Mouse (Mus musculus) thymus, adult 2 months (tissue): Measurements from ENCODE around the gene Gsn.

Experiments used
- CTCF ChIP-seq: fragments of 200-500 bp; IDR thresholded peaks from 2 replicates; pipeline ENCODE4 v1.5.1; 2012; ENCODE audit warnings: mild to moderate bottlenecking, control low read depth, low read length, moderate library complexity, borderline replicate concordance; ENCODE audit not compliant: control insufficient read depth, poor library complexity, insufficient read depth; ENCODE audit errors: extremely low read depth
- POLR2A ChIP-seq: fragments of 200-500 bp; IDR thresholded peaks from 2 replicates; pipeline ENCODE4 v1.6.1; 2012; ENCODE audit warnings: mild to moderate bottlenecking, low read length, control low read depth, moderate library complexity; ENCODE audit not compliant: control insufficient read depth, poor library complexity, insufficient read depth; ENCODE audit errors: extremely low read depth

- TF ChIP-seq CTCF (no peak), POLR2A (no peak)
Measured at GRCm38 (mm10) chr2:35206761-35207160, 49.4 kb upstream of the Gsn start.
